Mouse (Mus musculus): Measurements from ENCODE around the gene Syne3. TPM values are rescaled to one million over a fixed set of nuclear protein-coding genes. Genes with fewer than 3 reads are reported as not detected.

The Syne3 gene
- polyA plus RNA-seq, 1 experiment = 11.6 TPM

GRCm38 (mm10) chr12:104886104-104886503, 123.5 kb downstream of the Syne3 start:
- no peak overlapping the region for H3K4me3 ChIP-seq
- H3K27me3 ChIP-seq (ENCODE audit: control insufficient read depth, insufficient read depth, insufficient read length) = peaks cover 15% of the 10 kb centered on the region
- no peak overlapping the region for H3ac ChIP-seq (ENCODE audit: control insufficient read depth, insufficient read length)
- TF ChIP-seq E2F4 (IDR thresholded peaks at IDR 0.05; ENCODE audit: insufficient read depth) (no peak), MYOG (IDR thresholded peaks at IDR 0.05; ENCODE audit: control insufficient read depth in 1 of 3, insufficient read depth in 1 of 3, insufficient read length in 2 of 3, low read depth in 2 of 3) (no peak), SRF (IDR thresholded peaks at IDR 0.05; ENCODE audit: control insufficient read depth, insufficient read length, low read depth) (no peak), TCF3 (IDR thresholded peaks at IDR 0.05; ENCODE audit: insufficient read length, low read depth) (no peak), MYOD1 (IDR thresholded peaks at IDR 0.05; ENCODE audit: control insufficient read depth in 1 of 3, insufficient read length in 2 of 3, low read depth in 2 of 3) (no peak), POLR2A (IDR thresholded peaks at IDR 0.05; ENCODE audit: insufficient read length, low read depth) (no peak), TCF12 (IDR thresholded peaks at IDR 0.05; ENCODE audit: insufficient read depth, poor library complexity, severe bottlenecking) (no peak), USF1 (IDR thresholded peaks at IDR 0.05; ENCODE audit: low read depth) (no peak), REST (IDR thresholded peaks at IDR 0.05; ENCODE audit: insufficient read depth, insufficient read length) (no peak), POLR2AphosphoS2 (IDR thresholded peaks at IDR 0.05; ENCODE audit: insufficient read length, low read depth) (no peak), MAX (IDR thresholded peaks at IDR 0.05; ENCODE audit: low read depth) (no peak), CEBPB (IDR thresholded peaks at IDR 0.05; ENCODE audit: insufficient read depth, poor library complexity, severe bottlenecking) (no peak)
- no peak overlapping the region for H3K4me2 ChIP-seq (ENCODE audit: low read depth)
- no peaks in the 10 kb centered on the region for H3K79me2 ChIP-seq (ENCODE audit: control insufficient read depth, insufficient read depth)
- H3K36me3 ChIP-seq (ENCODE audit: control insufficient read depth, insufficient read depth) = no peaks in the 10 kb centered on the region

- TF ChIP-seq E2F4 (IDR thresholded peaks at IDR 0.05; ENCODE audit: insufficient read depth) (no peak), MYOG (IDR thresholded peaks at IDR 0.05; ENCODE audit: control insufficient read depth in 1 of 3, insufficient read depth in 1 of 3, insufficient read length in 2 of 3, low read depth in 2 of 3) (no peak), REST (IDR thresholded peaks at IDR 0.05; ENCODE audit: insufficient read depth, insufficient read length) (no peak), MYOD1 (IDR thresholded peaks at IDR 0.05; ENCODE audit: control insufficient read depth in 1 of 3, insufficient read length in 2 of 3, low read depth in 2 of 3) (no peak), CEBPB (IDR thresholded peaks at IDR 0.05; ENCODE audit: insufficient read depth, poor library complexity, severe bottlenecking) (no peak), POLR2A (IDR thresholded peaks at IDR 0.05; ENCODE audit: insufficient read length, low read depth) (no peak), MAX (IDR thresholded peaks at IDR 0.05; ENCODE audit: low read depth) (no peak), TCF12 (IDR thresholded peaks at IDR 0.05; ENCODE audit: insufficient read depth, poor library complexity, severe bottlenecking) (no peak), USF1 (IDR thresholded peaks at IDR 0.05; ENCODE audit: low read depth) (no peak), TCF3 (IDR thresholded peaks at IDR 0.05; ENCODE audit: insufficient read length, low read depth) (no peak), POLR2AphosphoS2 (IDR thresholded peaks at IDR 0.05; ENCODE audit: insufficient read length, low read depth) (no peak), SRF (IDR thresholded peaks at IDR 0.05; ENCODE audit: control insufficient read depth, insufficient read length, low read depth) (no peak)
- no peak overlapping the region for H3K4me2 ChIP-seq (ENCODE audit: low read depth)
- no peaks in the 10 kb centered on the region for H3K36me3 ChIP-seq (ENCODE audit: control insufficient read depth, insufficient read depth)
- no peaks in the 10 kb centered on the region for H3K79me2 ChIP-seq (ENCODE audit: control insufficient read depth, insufficient read depth)
- no peak overlapping the region for H3K4me3 ChIP-seq
- H3K27me3 ChIP-seq (ENCODE audit: control insufficient read depth, insufficient read depth, insufficient read length) = peaks cover 35% of the 10 kb centered on the region
- H3ac ChIP-seq (ENCODE audit: control insufficient read depth, insufficient read length) = no peak overlapping the region
These were observed 127.1 kb downstream of the Syne3 start for GRCm38 (mm10) chr12:104882533-104882932.

DNA sequence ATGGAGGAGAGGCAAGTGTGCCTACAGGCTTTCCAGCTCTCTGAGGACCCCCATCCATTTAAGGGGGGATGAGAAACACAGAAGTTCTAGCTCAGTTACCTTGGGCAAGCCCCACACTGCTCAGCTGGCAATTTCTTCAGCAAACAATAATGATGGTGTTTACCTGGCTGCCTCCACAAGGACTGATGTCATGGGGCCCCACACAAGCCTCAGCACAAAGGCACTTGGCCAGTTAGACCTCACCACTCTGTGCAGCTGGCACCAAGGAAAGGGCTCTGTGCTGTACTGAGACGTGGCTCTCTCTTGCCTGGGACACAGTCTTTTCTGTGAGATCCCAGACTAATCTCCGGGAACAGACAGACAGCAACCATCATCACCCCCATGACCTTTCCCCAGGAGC, 127.5 kb downstream of the Syne3 start:
- Histone ChIP-seq H3K27me3 (ENCODE audit: control insufficient read depth, insufficient read depth, insufficient read length) (peaks cover 40% of the 10 kb centered on the region), H3K79me2 (ENCODE audit: control insufficient read depth, insufficient read depth) (no peaks in the 10 kb centered on the region), H3K4me2 (ENCODE audit: low read depth) (no peak overlapping the region), H3ac (ENCODE audit: control insufficient read depth, insufficient read length) (no peak overlapping the region), H3K4me3 (no peak overlapping the region), H3K36me3 (ENCODE audit: control insufficient read depth, insufficient read depth) (no peaks in the 10 kb centered on the region)
- no peak for TF ChIP-seq POLR2AphosphoS2 (IDR thresholded peaks at IDR 0.05; ENCODE audit: insufficient read length, low read depth)
- TF ChIP-seq USF1 (IDR thresholded peaks at IDR 0.05; ENCODE audit: low read depth) = no peak
- TF ChIP-seq POLR2A (IDR thresholded peaks at IDR 0.05; ENCODE audit: insufficient read length, low read depth) = no peak
- TF ChIP-seq SRF (IDR thresholded peaks at IDR 0.05; ENCODE audit: control insufficient read depth, insufficient read length, low read depth) = no peak
- TF ChIP-seq MAX (IDR thresholded peaks at IDR 0.05; ENCODE audit: low read depth) = no peak
- no peak for TF ChIP-seq REST (IDR thresholded peaks at IDR 0.05; ENCODE audit: insufficient read depth, insufficient read length)
- TF ChIP-seq TCF3 (IDR thresholded peaks at IDR 0.05; ENCODE audit: insufficient read length, low read depth) = no peak
- no peak for TF ChIP-seq E2F4 (IDR thresholded peaks at IDR 0.05; ENCODE audit: insufficient read depth)
- no peak for TF ChIP-seq TCF12 (IDR thresholded peaks at IDR 0.05; ENCODE audit: insufficient read depth, poor library complexity, severe bottlenecking)
- no peak for TF ChIP-seq MYOG (IDR thresholded peaks at IDR 0.05; ENCODE audit: control insufficient read depth in 1 of 3, insufficient read depth in 1 of 3, insufficient read length in 2 of 3, low read depth in 2 of 3)
- no peak for TF ChIP-seq CEBPB (IDR thresholded peaks at IDR 0.05; ENCODE audit: insufficient read depth, poor library complexity, severe bottlenecking)
- no peak for TF ChIP-seq MYOD1 (IDR thresholded peaks at IDR 0.05; ENCODE audit: control insufficient read depth in 1 of 3, insufficient read length in 2 of 3, low read depth in 2 of 3)

DNA sequence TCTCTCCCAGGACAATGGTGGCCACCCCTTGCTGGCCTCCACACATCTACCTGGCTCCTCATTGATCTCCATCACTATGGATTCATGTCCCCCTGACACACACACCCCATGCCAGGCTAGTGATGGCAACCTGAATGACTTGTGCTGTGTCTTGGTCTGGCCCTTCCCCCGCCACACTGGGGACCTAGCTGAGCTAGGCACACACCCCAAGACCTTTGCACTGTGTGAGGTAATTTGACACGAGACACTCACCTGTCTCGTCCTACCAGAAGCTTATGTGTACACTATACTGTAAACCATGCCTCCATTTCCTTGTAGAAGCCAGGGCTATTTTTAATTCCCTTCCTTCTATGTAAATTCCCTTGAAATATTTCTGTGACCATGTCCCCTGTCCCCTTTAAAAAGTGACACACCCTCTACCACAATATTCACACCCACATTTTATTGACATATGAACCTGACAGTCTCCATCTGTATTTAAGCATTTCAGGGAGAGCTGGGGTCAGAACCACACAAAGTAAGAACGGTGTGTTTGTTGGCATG, 128.0 kb downstream of the Syne3 start:
- Histone ChIP-seq H3K27me3 (ENCODE audit: control insufficient read depth, insufficient read depth, insufficient read length) (peaks cover 45% of the 10 kb centered on the region), H3ac (ENCODE audit: control insufficient read depth, insufficient read length) (no peak overlapping the region), H3K79me2 (ENCODE audit: control insufficient read depth, insufficient read depth) (no peaks in the 10 kb centered on the region), H3K36me3 (ENCODE audit: control insufficient read depth, insufficient read depth) (no peaks in the 10 kb centered on the region), H3K4me3 (no peak overlapping the region), H3K4me2 (ENCODE audit: low read depth) (no peak overlapping the region)
- TF ChIP-seq CEBPB (IDR thresholded peaks at IDR 0.05; ENCODE audit: insufficient read depth, poor library complexity, severe bottlenecking) (no peak), MYOG (IDR thresholded peaks at IDR 0.05; ENCODE audit: control insufficient read depth in 1 of 3, insufficient read depth in 1 of 3, insufficient read length in 2 of 3, low read depth in 2 of 3) (no peak), SRF (IDR thresholded peaks at IDR 0.05; ENCODE audit: control insufficient read depth, insufficient read length, low read depth) (no peak), POLR2A (IDR thresholded peaks at IDR 0.05; ENCODE audit: insufficient read length, low read depth) (no peak), TCF3 (IDR thresholded peaks at IDR 0.05; ENCODE audit: insufficient read length, low read depth) (no peak), MAX (IDR thresholded peaks at IDR 0.05; ENCODE audit: low read depth) (no peak), USF1 (IDR thresholded peaks at IDR 0.05; ENCODE audit: low read depth) (no peak)
